Mouse (Mus musculus): ENCODE results near the gene P2ry2.

The P2ry2 gene

GRCm38 (mm10) chr7:101012541-101012940 is at the start of gene P2ry2:
P2ry2 (minus strand) TSS chr7:101012866.
- DNase-seq (ENCODE audit: low read depth, low spot score) = no peak

- DNase-seq (ENCODE audit: low read depth, low spot score) = no peak
These were observed 49.6 kb upstream of the P2ry2 start for GRCm38 (mm10) chr7:101062246-101062645.

GRCm38 (mm10) chr7:101061381-101061780 is 48.7 kb upstream of the P2ry2 start:
- peak; percentile 78 for DNase-seq (ENCODE audit: low read depth, low spot score)

- no peak for DNase-seq (ENCODE audit: low read depth, low spot score)
These were observed 47.8 kb upstream of the P2ry2 start for GRCm38 (mm10) chr7:101060476-101060875.

- peak; percentile 63 for DNase-seq (ENCODE audit: low read depth, low spot score)
These were observed 46.5 kb upstream of the P2ry2 start for GRCm38 (mm10) chr7:101059188-101059587.

GRCm38 (mm10) chr7:101057309-101057708 is 44.6 kb upstream of the P2ry2 start:
- DNase-seq (ENCODE audit: low read depth, low spot score) = no peak

- no peak for DNase-seq (ENCODE audit: low read depth, low spot score)
These were observed 40.5 kb upstream of the P2ry2 start for GRCm38 (mm10) chr7:101053136-101053535.

- DNase-seq (ENCODE audit: low read depth, low spot score) = peak; percentile 83
These were observed 39.0 kb upstream of the P2ry2 start for GRCm38 (mm10) chr7:101051551-101052221.

- no peak for DNase-seq (ENCODE audit: low read depth, low spot score)
These were observed 38.3 kb upstream of the P2ry2 start for GRCm38 (mm10) chr7:101050724-101051550.

- no peak for DNase-seq (ENCODE audit: low read depth, low spot score)
These were observed 36.8 kb upstream of the P2ry2 start for GRCm38 (mm10) chr7:101049326-101050087.

GRCm38 (mm10) chr7:101048247-101048646 is 35.6 kb upstream of the P2ry2 start:
- no peak for DNase-seq (ENCODE audit: low read depth, low spot score)

GRCm38 (mm10) chr7:101043846-101044541 is 31.3 kb upstream of the P2ry2 start:
- DNase-seq (ENCODE audit: low read depth, low spot score) = no peak

GRCm38 (mm10) chr7:101041977-101042749 is 29.5 kb upstream of the P2ry2 start:
- DNase-seq (ENCODE audit: low read depth, low spot score) = no peak

GRCm38 (mm10) chr7:101041544-101041943 is 28.9 kb upstream of the P2ry2 start:
- DNase-seq (ENCODE audit: low read depth, low spot score) = no peak

GRCm38 (mm10) chr7:101033371-101033770 is 20.7 kb upstream of the P2ry2 start:
- DNase-seq (ENCODE audit: low read depth, low spot score) = no peak

- DNase-seq (ENCODE audit: low read depth, low spot score) = no peak
These were observed 18.6 kb upstream of the P2ry2 start for GRCm38 (mm10) chr7:101031234-101031633.

GRCm38 (mm10) chr7:101030756-101031155 is 18.1 kb upstream of the P2ry2 start:
- DNase-seq (ENCODE audit: low read depth, low spot score) = no peak

GRCm38 (mm10) chr7:101029446-101029845 is 16.8 kb upstream of the P2ry2 start:
- DNase-seq (ENCODE audit: low read depth, low spot score) = no peak

- DNase-seq (ENCODE audit: low read depth, low spot score) = no peak
These were observed 16.3 kb upstream of the P2ry2 start for GRCm38 (mm10) chr7:101028991-101029390.

- DNase-seq (ENCODE audit: low read depth, low spot score) = no peak
These were observed 15.7 kb upstream of the P2ry2 start for GRCm38 (mm10) chr7:101028444-101028757.

All from A20 (cell line).